Mouse (Mus musculus): ENCODE results near the gene Prdm1. TPM values are rescaled to one million over a fixed set of nuclear protein-coding genes. Genes with fewer than 3 reads are reported as not detected.
A peak's percentile ranks its signal among the peaks of the same experiment; 100 is the strongest.

Prdm1 gene
- polyA plus RNA-seq, 1 experiment from 2014 or later, result 3.2 TPM

DNA sequence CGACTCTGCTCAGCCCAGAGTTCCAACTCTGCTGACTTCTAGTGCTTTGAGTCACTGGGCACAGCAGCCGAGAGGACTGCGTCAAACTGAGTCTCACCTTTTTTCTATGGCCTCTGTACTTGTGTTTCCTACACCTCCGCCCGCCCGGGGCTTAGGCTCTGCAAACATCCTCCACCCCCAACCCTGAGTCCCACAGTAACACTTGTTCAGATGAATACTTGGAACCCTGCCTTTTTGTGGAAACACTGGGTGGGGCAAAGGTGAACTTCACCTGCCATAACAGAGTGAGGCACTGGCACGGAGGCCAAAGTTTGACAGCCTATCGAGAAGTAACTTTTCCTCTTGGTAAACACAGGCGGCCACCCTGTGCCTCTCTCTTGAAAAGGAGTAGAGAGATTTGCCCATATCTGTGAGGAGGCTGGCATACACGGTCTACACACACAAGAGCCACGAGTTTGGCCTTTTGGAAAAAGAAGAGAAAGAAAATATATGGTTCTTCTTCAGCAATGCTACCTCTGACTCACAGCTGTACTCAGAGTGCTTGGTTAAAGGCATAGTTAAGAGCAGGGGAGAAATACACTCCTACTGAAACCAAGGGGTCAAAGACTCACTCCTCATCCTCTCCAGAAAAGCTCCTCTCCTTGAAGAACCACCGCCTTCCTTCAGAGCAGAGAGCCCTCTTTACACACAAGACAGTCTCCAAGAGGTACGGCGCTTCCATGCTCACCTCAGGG, 80.7 kb downstream of the Prdm1 start:
- peak; percentile 87 for ATAC-seq
- peak overlapping the region; percentile 40 for H3K4me2 ChIP-seq (replicated peaks; ENCODE audit: low read depth, low read length)

GRCm38 (mm10) chr10:44447001-44447400, 81.3 kb downstream of the Prdm1 start:
- Histone ChIP-seq H3K9me3 (ENCODE audit: low read length) (no peaks in the 10 kb centered on the region), H3K36me3 (ENCODE audit: insufficient read depth, low read length) (no peaks in the 10 kb centered on the region), H3K4me2 (replicated peaks; ENCODE audit: low read depth, low read length) (no peak overlapping the region), H3K4me3 (ENCODE audit: low read depth, low read length) (no peak overlapping the region), H3K27me3 (replicated peaks; ENCODE audit: insufficient read depth, low read length) (no peaks in the 10 kb centered on the region), H3K4me1 (ENCODE audit: insufficient read depth, low read depth, low read length) (peaks cover 4% of the 10 kb centered on the region; the same call in 1 of the 2 replicates), H3K9ac (replicated peaks; ENCODE audit: low read depth) (no peak overlapping the region), H3K27ac (ENCODE audit: low read length) (peak overlapping the region; percentile 57; the same call in 1 of the 2 replicates)
- ATAC-seq (no peak), DNase-seq (ENCODE audit: low spot score) (no peak)
- TF ChIP-seq EP300 (IDR thresholded peaks at IDR 0.05), result no peak
- 82% methylated on average over 10 of the region's 10 CpGs for WGBS

More for the DNA sequence above, 80.7 kb downstream of the Prdm1 start:
- Histone ChIP-seq H3K9ac (replicated peaks; ENCODE audit: low read depth) (no peak overlapping the region), H3K4me3 (ENCODE audit: low read depth, low read length) (no peak overlapping the region), H3K36me3 (ENCODE audit: insufficient read depth, low read length) (no peaks in the 10 kb centered on the region), H3K4me1 (ENCODE audit: insufficient read depth, low read depth, low read length) (peaks cover 4% of the 10 kb centered on the region; the same call in 1 of the 2 replicates), H3K9me3 (ENCODE audit: low read length) (no peaks in the 10 kb centered on the region), H3K27ac (ENCODE audit: low read length) (peak overlapping the region; percentile 57), H3K27me3 (replicated peaks; ENCODE audit: insufficient read depth, low read length) (no peaks in the 10 kb centered on the region)
- TF ChIP-seq CTCF (IDR thresholded peaks at IDR 0.05) (no peak), EP300 (IDR thresholded peaks at IDR 0.05) (no peak; the same call in 1 of the 2 replicates)
- peak; percentile 70 for DNase-seq (ENCODE audit: low spot score)
- 48% methylated on average over 14 of the region's 14 CpGs for WGBS

DNA sequence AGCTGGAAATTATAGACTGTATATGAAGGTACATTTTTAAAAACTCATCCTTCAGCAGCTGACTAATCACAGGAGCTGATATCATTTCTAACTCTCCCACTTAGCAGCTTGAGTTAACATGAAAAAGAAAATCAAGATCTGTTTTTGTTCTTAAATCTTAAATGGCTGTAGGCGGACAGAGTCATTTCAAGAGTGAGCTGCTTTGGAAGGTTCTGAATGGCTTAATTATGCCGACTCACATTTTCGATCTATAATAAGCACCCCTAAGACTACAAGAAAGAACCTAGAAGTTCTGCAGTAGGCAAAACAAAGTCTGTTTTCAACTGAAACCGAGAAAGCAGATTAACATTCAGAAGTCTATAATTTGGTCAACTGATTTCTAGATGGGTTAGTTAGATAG, 83.9 kb downstream of the Prdm1 start:
- H3K27me3 ChIP-seq (replicated peaks; ENCODE audit: insufficient read depth, low read length), result no peaks in the 10 kb centered on the region
- 66% methylated on average over 4 of the region's 4 CpGs for WGBS
- H3K27ac ChIP-seq (ENCODE audit: low read length), result no peak overlapping the region
- H3K4me1 ChIP-seq (ENCODE audit: insufficient read depth, low read depth, low read length), result peaks cover 4% of the 10 kb centered on the region; the same call in 1 of the 2 replicates
- no peak overlapping the region for H3K4me3 ChIP-seq (ENCODE audit: low read depth, low read length)
- H3K4me2 ChIP-seq (replicated peaks; ENCODE audit: low read depth, low read length), result no peak overlapping the region
- no peaks in the 10 kb centered on the region for H3K9me3 ChIP-seq (ENCODE audit: low read length)
- TF ChIP-seq EP300 (IDR thresholded peaks at IDR 0.05) (no peak), CTCF (IDR thresholded peaks at IDR 0.05) (no peak)
- H3K9ac ChIP-seq (replicated peaks; ENCODE audit: low read depth), result no peak overlapping the region
- no peaks in the 10 kb centered on the region for H3K36me3 ChIP-seq (ENCODE audit: insufficient read depth, low read length)
- ATAC-seq, result no peak
- no peak for DNase-seq (ENCODE audit: low spot score)

DNA sequence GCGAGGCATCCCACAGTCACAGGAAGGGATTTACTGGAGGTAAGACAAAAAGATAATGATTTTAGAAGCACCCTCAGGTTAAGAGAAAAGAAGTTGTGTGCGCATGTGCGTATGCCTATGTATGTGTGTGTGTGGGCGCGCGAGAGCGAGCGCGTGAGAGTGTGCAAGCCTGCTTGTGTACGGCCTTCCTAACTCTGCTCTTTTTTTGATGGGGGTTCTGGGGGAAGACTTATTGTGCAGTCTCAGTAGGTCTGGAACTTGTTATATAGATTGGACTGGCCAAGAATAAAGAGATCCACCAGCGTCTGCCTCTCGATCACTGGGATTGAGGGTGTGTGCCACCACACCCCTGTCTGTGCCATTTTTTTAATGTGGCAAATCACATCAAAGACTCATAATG, 84.6 kb downstream of the Prdm1 start:
- Histone ChIP-seq H3K36me3 (ENCODE audit: insufficient read depth, low read length) (no peaks in the 10 kb centered on the region), H3K4me1 (ENCODE audit: insufficient read depth, low read depth, low read length) (peaks cover 4% of the 10 kb centered on the region; the same call in 1 of the 2 replicates), H3K27me3 (replicated peaks; ENCODE audit: insufficient read depth, low read length) (no peaks in the 10 kb centered on the region), H3K9me3 (ENCODE audit: low read length) (no peaks in the 10 kb centered on the region), H3K9ac (replicated peaks; ENCODE audit: low read depth) (no peak overlapping the region), H3K27ac (ENCODE audit: low read length) (no peak overlapping the region), H3K4me3 (ENCODE audit: low read depth, low read length) (no peak overlapping the region), H3K4me2 (replicated peaks; ENCODE audit: low read depth, low read length) (no peak overlapping the region)
- ATAC-seq, result no peak
- no peak for DNase-seq (ENCODE audit: low spot score)
- TF ChIP-seq CTCF (IDR thresholded peaks at IDR 0.05), result no peak
- no peak for TF ChIP-seq EP300 (IDR thresholded peaks at IDR 0.05)
- 65% methylated on average over 12 of the region's 12 CpGs for WGBS

- no peaks in the 10 kb centered on the region for H3K36me3 ChIP-seq (ENCODE audit: insufficient read depth, low read length)
- H3K4me3 ChIP-seq (ENCODE audit: low read depth, low read length), result no peak overlapping the region
- H3K27ac ChIP-seq (ENCODE audit: low read length), result no peak overlapping the region
- no peaks in the 10 kb centered on the region for H3K27me3 ChIP-seq (replicated peaks; ENCODE audit: insufficient read depth, low read length)
- H3K4me2 ChIP-seq (replicated peaks; ENCODE audit: low read depth, low read length), result no peak overlapping the region
- ATAC-seq (no peak), DNase-seq (ENCODE audit: low spot score) (no peak)
- WGBS, result 85% methylated on average over 11 of the region's 11 CpGs
- no peak overlapping the region for H3K9ac ChIP-seq (replicated peaks; ENCODE audit: low read depth)
- TF ChIP-seq CTCF (IDR thresholded peaks at IDR 0.05), result no peak
- no peak for TF ChIP-seq EP300 (IDR thresholded peaks at IDR 0.05)
- H3K4me1 ChIP-seq (ENCODE audit: insufficient read depth, low read depth, low read length), result no peaks in the 10 kb centered on the region
- H3K9me3 ChIP-seq (ENCODE audit: low read length), result no peaks in the 10 kb centered on the region
Measured at GRCm38 (mm10) chr10:44439732-44440131, 88.6 kb downstream of the Prdm1 start.

DNA sequence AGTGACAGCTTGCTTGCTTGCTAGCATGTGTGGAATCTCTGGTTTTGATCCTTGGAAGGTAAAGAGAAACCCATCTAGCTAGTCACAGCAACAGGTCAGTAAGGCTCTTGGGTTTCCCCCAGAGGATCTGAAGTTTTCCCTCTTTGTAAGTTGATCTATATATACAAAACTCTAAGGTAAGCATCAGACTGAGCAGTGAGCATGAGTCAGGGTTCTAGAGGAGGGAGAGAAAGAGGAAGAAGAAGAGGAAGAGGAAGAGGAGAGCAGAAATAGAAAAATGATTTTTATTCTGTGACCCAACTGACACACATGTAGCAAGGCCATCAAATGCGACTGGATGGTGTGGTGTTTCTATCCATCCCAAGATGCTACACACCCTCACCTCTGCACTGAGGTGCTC, 90.7 kb downstream of the Prdm1 start:
- H3K36me3 ChIP-seq (ENCODE audit: insufficient read depth, low read length), result no peaks in the 10 kb centered on the region
- no peaks in the 10 kb centered on the region for H3K27me3 ChIP-seq (replicated peaks; ENCODE audit: insufficient read depth, low read length)
- no peak overlapping the region for H3K4me3 ChIP-seq (ENCODE audit: low read depth, low read length)
- no peak overlapping the region for H3K9ac ChIP-seq (replicated peaks; ENCODE audit: low read depth)
- WGBS, result 93% methylated on average over 1 of the region's 1 CpGs
- no peak overlapping the region for H3K27ac ChIP-seq (ENCODE audit: low read length)
- H3K9me3 ChIP-seq (ENCODE audit: low read length), result no peaks in the 10 kb centered on the region
- TF ChIP-seq CTCF (IDR thresholded peaks at IDR 0.05) (no peak), EP300 (IDR thresholded peaks at IDR 0.05) (no peak)
- DNase-seq (ENCODE audit: low spot score) (no peak), ATAC-seq (no peak)
- H3K4me1 ChIP-seq (ENCODE audit: insufficient read depth, low read depth, low read length), result no peaks in the 10 kb centered on the region
- no peak overlapping the region for H3K4me2 ChIP-seq (replicated peaks; ENCODE audit: low read depth, low read length)
